Mouse (Mus musculus): ENCODE results near the gene Mas1. TPM values are rescaled to one million over a fixed set of nuclear protein-coding genes. Genes with fewer than 3 reads are reported as not detected.

Gene Mas1
- polyA plus RNA-seq, 1 experiment from 2014 or later: not detected

DNA sequence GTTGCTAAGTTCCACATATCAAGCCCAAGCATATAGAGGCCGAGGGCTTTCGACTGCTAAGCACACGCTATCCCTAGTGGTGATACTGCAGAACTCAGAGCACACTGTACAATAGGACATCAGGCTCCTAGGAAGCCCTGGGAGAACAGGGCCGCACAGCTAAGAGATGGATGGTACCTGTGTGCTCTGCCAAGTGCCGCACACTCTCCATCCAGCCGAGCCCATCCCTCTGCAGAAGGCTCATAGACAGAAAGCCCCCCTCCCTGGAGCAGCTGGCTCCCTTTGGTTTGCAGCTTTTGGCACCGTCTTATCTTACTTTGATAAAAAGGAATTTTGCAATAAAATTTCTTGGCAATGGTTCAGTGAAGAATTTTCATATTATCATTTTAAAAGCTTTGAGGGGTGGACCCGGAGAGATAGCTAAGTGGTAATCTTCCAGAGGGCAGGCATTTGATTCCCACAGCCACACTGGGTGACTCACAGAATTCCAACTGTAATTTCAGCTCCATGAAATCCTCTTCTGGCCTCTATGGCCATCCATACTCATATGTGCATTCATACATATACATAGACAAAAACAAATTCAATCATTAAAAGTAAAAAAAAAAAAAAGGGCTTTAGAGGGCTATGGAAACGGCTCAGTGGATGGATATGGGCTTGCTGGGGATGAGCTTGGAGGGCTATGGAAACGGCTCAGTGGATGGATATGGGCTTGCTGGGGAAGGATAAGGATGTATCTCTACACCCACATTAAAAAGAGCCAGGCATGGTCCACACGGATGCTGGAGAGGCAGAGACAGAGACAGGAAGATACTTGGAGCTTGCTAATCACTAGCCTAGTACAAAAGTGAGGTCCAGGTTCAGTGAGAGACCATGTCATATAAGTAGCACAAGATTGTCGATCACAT, 68.3 kb downstream of the Mas1 start:
- ATAC-seq: 0 out of 2 replicates have a peak, but pooled peaks have one; percentile 39
- Histone ChIP-seq H3K27ac (ENCODE audit: low read length) (no peak overlapping the region), H3K4me1 (ENCODE audit: control insufficient read depth, insufficient read depth, low read length) (no peaks in the 10 kb centered on the region), H3K27me3 (ENCODE audit: control insufficient read depth, insufficient read depth, low read depth, low read length) (no peaks in the 10 kb centered on the region; the same call in 1 of the 2 replicates), H3K9me3 (replicated peaks; ENCODE audit: control insufficient read depth, low read length, poor library complexity, severe bottlenecking) (no peaks in the 10 kb centered on the region), H3K4me2 (ENCODE audit: low read length) (no peak overlapping the region), H3K36me3 (ENCODE audit: control insufficient read depth, insufficient read depth, low read length) (no peaks in the 10 kb centered on the region), H3K9ac (ENCODE audit: low read depth, low read length) (no peak overlapping the region), H3K4me3 (ENCODE audit: low read depth, low read length) (no peak overlapping the region)
- WGBS: 88% methylated on average over 12 of the region's 12 CpGs

DNA sequence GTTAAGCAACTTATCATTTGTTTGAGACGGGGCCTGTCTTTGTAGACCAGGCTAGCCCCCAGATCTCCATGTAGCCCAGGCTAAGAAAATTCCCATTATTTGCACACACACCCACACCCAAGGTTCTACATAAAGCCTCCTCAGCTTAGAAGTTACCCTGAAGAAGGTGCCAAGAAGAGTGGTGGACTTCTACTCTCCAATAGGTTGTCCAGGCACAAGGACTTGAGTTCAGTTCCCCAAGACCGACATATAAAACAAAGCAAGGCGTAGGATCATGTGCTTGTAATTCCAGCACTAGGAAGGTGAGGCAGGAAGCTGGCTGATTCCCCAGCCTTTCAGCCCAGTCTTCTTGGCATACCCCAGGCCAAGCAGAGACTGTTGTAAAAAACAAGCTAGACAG, 69.4 kb downstream of the Mas1 start:
- Histone ChIP-seq H3K4me1 (ENCODE audit: control insufficient read depth, insufficient read depth, low read length) (no peaks in the 10 kb centered on the region), H3K9me3 (replicated peaks; ENCODE audit: control insufficient read depth, low read length, poor library complexity, severe bottlenecking) (no peaks in the 10 kb centered on the region), H3K27me3 (ENCODE audit: control insufficient read depth, insufficient read depth, low read depth, low read length) (no peaks in the 10 kb centered on the region; the same call in 1 of the 2 replicates), H3K36me3 (ENCODE audit: control insufficient read depth, insufficient read depth, low read length) (no peaks in the 10 kb centered on the region), H3K4me3 (ENCODE audit: low read depth, low read length) (no peak overlapping the region), H3K9ac (ENCODE audit: low read depth, low read length) (no peak overlapping the region), H3K4me2 (ENCODE audit: low read length) (no peak overlapping the region), H3K27ac (ENCODE audit: low read length) (no peak overlapping the region)
- ATAC-seq: no peak
- WGBS: 86% methylated on average over 3 of the region's 3 CpGs

DNA sequence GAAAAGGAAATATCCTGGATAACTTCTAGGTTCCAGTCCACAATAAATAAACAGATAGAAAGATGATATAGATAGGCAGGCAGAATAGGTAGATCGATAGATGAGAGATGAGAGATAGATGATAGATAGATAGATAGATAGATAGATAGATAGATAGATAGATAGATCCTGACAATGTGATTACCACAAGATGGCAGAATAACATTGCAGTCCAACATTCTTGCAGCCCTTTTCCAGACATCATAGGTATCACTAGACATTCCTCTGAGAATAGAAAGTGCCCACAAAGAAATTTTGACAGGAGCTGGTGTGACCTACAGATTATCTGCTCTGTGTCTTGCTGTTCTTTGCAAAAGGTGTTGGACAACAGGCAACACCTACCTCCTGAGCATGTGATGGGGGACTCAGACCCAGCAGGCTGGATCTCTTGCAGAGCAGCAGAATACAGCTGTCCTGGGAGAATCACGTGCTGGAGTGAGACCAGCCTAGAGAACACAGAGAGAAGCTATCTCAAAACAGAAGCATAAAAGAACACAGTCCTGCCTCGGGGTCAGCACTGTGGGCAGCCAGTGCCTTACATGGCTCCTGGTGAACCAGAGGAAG, 70.4 kb downstream of the Mas1 start:
- H3K9me3 ChIP-seq (replicated peaks; ENCODE audit: control insufficient read depth, low read length, poor library complexity, severe bottlenecking): no peaks in the 10 kb centered on the region
- no peak for ATAC-seq
- WGBS: 81% methylated on average over 3 of the region's 3 CpGs
- no peaks in the 10 kb centered on the region; the same call in 1 of the 2 replicates for H3K27me3 ChIP-seq (ENCODE audit: control insufficient read depth, insufficient read depth, low read depth, low read length)
- no peak overlapping the region for H3K9ac ChIP-seq (ENCODE audit: low read depth, low read length)
- H3K4me1 ChIP-seq (ENCODE audit: control insufficient read depth, insufficient read depth, low read length): no peaks in the 10 kb centered on the region
- H3K36me3 ChIP-seq (ENCODE audit: control insufficient read depth, insufficient read depth, low read length): no peaks in the 10 kb centered on the region
- no peak overlapping the region for H3K27ac ChIP-seq (ENCODE audit: low read length)
- no peak overlapping the region for H3K4me3 ChIP-seq (ENCODE audit: low read depth, low read length)
- no peak overlapping the region for H3K4me2 ChIP-seq (ENCODE audit: low read length)

DNA sequence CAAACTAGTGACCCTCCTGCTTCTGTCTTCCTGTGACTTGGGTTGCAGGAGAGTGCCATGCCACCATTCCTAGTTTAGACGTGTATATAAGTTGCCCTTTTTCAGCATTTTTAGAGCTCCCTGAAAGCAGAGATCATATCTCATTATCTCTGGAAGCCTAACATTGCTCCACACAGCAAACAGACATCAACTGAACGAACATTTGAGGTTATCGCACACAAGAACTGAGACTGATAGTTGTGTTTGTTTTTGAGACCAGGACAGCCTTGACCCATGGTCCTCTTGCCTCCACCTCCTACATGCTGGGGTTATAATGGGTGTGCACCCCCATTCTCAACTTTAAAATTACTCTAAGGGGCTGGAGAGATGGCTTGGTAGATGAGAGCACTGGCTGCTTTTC, 71.3 kb downstream of the Mas1 start:
- H3K36me3 ChIP-seq (ENCODE audit: control insufficient read depth, insufficient read depth, low read length): no peaks in the 10 kb centered on the region
- H3K9me3 ChIP-seq (replicated peaks; ENCODE audit: control insufficient read depth, low read length, poor library complexity, severe bottlenecking): no peaks in the 10 kb centered on the region
- no peaks in the 10 kb centered on the region; the same call in 1 of the 2 replicates for H3K27me3 ChIP-seq (ENCODE audit: control insufficient read depth, insufficient read depth, low read depth, low read length)
- H3K4me2 ChIP-seq (ENCODE audit: low read length): no peak overlapping the region
- WGBS: 90% methylated on average over 3 of the region's 3 CpGs
- no peak overlapping the region for H3K4me3 ChIP-seq (ENCODE audit: low read depth, low read length)
- H3K27ac ChIP-seq (ENCODE audit: low read length): no peak overlapping the region
- no peaks in the 10 kb centered on the region for H3K4me1 ChIP-seq (ENCODE audit: control insufficient read depth, insufficient read depth, low read length)
- ATAC-seq: no peak
- no peak overlapping the region for H3K9ac ChIP-seq (ENCODE audit: low read depth, low read length)

DNA sequence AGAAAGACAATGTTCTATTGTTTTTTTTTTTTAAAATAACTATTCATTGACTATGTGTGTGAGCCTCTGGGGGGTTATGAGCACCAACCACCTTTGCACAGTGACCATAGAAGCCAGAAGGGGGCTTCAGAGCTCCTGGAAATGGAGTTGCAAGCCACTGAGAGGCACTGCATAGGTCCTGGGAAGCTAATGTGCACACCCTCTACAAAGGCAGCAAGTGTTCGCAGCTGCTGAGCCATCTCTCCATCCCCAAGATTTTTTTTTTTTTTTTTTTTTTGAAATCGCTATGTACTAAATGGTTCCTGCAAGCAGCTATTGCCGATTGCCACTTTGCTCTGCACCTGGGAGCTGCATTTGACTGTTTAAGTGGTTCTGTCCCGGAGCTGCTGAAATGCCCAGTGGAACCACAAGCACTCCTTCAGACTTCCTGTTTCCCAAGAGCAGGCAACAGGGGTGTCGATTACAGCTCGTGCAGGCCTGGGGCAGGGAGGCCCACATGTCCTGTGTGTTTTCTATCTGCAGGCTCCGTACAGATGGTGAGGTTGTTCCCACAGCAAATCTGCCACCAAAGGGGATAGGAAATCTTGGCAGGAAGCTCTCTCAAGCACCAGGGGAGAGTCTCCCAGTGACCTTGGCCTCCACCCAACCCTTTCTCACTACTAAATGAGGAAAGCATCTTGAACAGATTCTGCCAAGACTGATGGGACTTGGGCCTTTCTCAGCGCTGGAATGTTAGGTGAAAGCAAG, 74.1 kb downstream of the Mas1 start:
- H3K27me3 ChIP-seq (ENCODE audit: control insufficient read depth, insufficient read depth, low read depth, low read length): no peaks in the 10 kb centered on the region; the same call in 1 of the 2 replicates
- H3K27ac ChIP-seq (ENCODE audit: low read length): peak overlapping the region; percentile 44; the same call in 1 of the 2 replicates
- H3K4me3 ChIP-seq (ENCODE audit: low read depth, low read length): no peak overlapping the region
- H3K9me3 ChIP-seq (replicated peaks; ENCODE audit: control insufficient read depth, low read length, poor library complexity, severe bottlenecking): no peaks in the 10 kb centered on the region
- no peaks in the 10 kb centered on the region for H3K36me3 ChIP-seq (ENCODE audit: control insufficient read depth, insufficient read depth, low read length)
- H3K4me2 ChIP-seq (ENCODE audit: low read length): no peak overlapping the region
- no peak overlapping the region for H3K9ac ChIP-seq (ENCODE audit: low read depth, low read length)
- peaks cover 14% of the 10 kb centered on the region for H3K4me1 ChIP-seq (ENCODE audit: control insufficient read depth, insufficient read depth, low read length)
- 68% methylated on average over 8 of the region's 8 CpGs for WGBS
- ATAC-seq: no peak

DNA sequence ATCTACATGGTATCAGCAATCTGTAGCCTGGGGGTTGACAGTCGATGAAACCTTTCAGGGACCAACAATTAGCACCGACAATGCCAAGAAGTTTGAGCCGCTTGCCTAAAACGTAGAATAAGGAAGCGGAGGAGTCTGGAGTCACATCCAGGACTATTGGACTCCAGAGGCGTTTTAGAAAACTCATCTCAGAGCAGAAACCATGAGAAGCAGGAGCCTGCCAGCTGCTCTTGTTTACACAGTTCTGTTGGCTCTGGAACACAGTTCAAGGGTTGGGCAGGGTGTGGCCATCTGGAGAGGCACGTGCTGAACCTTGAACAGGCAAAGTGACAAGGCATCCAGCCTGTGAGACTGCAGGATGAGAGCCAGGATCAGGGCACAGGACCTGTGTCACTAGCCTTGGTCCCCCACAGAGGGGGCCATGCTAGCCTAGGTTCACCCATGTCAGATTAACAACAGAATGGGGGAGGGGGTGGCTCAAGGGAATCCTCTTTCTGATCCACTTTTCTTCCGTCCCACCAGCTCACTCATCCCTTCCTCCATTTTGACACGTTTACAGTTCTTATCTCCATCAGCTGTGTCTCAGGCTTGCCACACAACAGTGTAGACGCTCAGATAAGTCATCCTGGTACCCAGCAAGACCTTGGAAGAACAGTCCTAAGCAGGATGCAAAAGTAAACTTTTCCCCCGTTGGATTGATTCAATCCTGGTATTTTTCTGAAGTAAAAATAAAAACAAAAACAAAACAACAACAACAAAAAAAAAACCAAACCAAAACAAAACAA, 75.3 kb downstream of the Mas1 start:
- Histone ChIP-seq H3K36me3 (ENCODE audit: control insufficient read depth, insufficient read depth, low read length) (no peaks in the 10 kb centered on the region), H3K27ac (ENCODE audit: low read length) (no peak overlapping the region), H3K9me3 (replicated peaks; ENCODE audit: control insufficient read depth, low read length, poor library complexity, severe bottlenecking) (no peaks in the 10 kb centered on the region), H3K27me3 (ENCODE audit: control insufficient read depth, insufficient read depth, low read depth, low read length) (no peaks in the 10 kb centered on the region; the same call in 1 of the 2 replicates), H3K4me3 (ENCODE audit: low read depth, low read length) (no peak overlapping the region), H3K9ac (ENCODE audit: low read depth, low read length) (no peak overlapping the region), H3K4me2 (ENCODE audit: low read length) (no peak overlapping the region), H3K4me1 (ENCODE audit: control insufficient read depth, insufficient read depth, low read length) (peaks cover 14% of the 10 kb centered on the region)
- no peak for ATAC-seq
- WGBS: 73% methylated on average over 11 of the region's 11 CpGs

DNA sequence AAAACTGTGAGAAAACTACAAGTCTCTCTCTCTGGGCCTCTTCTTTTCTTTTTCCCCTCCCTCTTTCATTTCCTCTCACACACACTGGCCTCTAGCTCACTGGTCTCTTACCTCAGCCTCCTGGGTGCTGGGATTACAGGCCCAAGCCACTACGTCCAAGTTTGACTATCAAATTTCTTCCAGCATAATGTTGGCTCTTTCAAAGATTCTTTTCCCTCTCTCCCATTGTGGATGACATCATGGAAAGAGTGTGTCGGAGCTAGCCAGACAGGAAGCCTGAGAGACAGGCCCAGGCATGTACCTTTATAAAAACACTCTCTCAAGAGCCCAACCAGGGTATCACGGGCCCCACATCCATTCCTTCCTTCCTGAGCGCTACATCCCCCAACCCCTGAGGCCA, 76.5 kb downstream of the Mas1 start:
- 48% methylated on average over 4 of the region's 4 CpGs for WGBS
- H3K4me3 ChIP-seq (ENCODE audit: low read depth, low read length): no peak overlapping the region

DNA sequence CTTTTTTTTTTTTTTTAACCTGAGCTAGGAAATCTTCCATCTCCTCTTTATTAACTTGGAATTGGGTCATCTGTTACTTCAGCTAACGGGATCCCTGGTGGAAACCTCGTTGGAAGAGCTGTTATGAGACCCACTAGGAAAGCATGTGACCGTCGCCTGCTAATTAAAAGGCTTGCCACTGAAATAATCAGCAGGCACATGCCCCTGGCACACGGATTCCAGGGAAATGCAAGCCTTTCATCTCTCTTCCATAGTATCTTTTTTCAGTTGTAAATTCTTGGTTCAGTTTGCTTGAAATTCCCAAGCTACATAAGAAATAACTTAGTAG, 76.9 kb downstream of the Mas1 start:
- WGBS: 9% methylated on average over 5 of the region's 5 CpGs

More for the DNA sequence above, 76.5 kb downstream of the Mas1 start:
- Histone ChIP-seq H3K36me3 (ENCODE audit: control insufficient read depth, insufficient read depth, low read length) (no peaks in the 10 kb centered on the region), H3K9ac (ENCODE audit: low read depth, low read length) (no peak overlapping the region), H3K27me3 (ENCODE audit: control insufficient read depth, insufficient read depth, low read depth, low read length) (no peaks in the 10 kb centered on the region; the same call in 1 of the 2 replicates), H3K4me2 (ENCODE audit: low read length) (no peak overlapping the region), H3K4me1 (ENCODE audit: control insufficient read depth, insufficient read depth, low read length) (peaks cover 14% of the 10 kb centered on the region), H3K27ac (ENCODE audit: low read length) (peak overlapping the region; percentile 33), H3K9me3 (replicated peaks; ENCODE audit: control insufficient read depth, low read length, poor library complexity, severe bottlenecking) (no peaks in the 10 kb centered on the region)
- ATAC-seq: peak; percentile 33; the same call in 1 of the 2 replicates

More for the DNA sequence above, 76.9 kb downstream of the Mas1 start:
- Histone ChIP-seq H3K9me3 (replicated peaks; ENCODE audit: control insufficient read depth, low read length, poor library complexity, severe bottlenecking) (no peaks in the 10 kb centered on the region), H3K9ac (ENCODE audit: low read depth, low read length) (no peak overlapping the region), H3K27ac (ENCODE audit: low read length) (peak overlapping the region; percentile 56; the same call in 1 of the 2 replicates), H3K4me2 (ENCODE audit: low read length) (no peak overlapping the region), H3K27me3 (ENCODE audit: control insufficient read depth, insufficient read depth, low read depth, low read length) (no peaks in the 10 kb centered on the region; the same call in 1 of the 2 replicates), H3K4me1 (ENCODE audit: control insufficient read depth, insufficient read depth, low read length) (peaks cover 14% of the 10 kb centered on the region), H3K36me3 (ENCODE audit: control insufficient read depth, insufficient read depth, low read length) (no peaks in the 10 kb centered on the region), H3K4me3 (ENCODE audit: low read depth, low read length) (no peak overlapping the region)
- ATAC-seq: peak; percentile 71; the same call in 1 of the 2 replicates
